Mouse (Mus musculus) kidney, adult 18-20 months (tissue): ENCODE results near the gene Ciita.

Experiments
- DNase-seq: peaks from one replicate; pipeline ENCODE4 v3.0.0; 2021

The Ciita gene

DNA sequence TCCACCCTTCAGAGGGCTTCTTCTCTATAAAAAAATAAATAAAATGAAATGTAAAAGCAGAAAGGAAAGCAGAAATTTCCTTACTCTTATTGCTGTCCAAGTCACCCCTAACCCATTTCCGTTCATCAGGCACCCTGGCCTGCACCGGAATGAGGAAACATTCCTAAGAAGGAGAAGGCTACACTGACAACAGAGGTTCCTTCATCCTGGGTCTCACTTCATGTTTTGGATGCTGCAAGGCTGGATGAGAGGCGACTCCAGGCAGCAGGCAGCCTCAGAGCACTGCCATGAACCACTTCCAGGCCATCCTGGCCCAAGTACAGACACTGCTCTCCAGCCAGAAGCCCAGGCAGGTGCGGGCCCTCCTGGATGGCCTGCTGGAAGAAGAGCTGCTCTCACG, at the start of gene Ciita:
TSS of gene Ciita (plus strand) at position 203 of the 400 bp plus-strand sequence.
- DNase-seq = no peak

DNA sequence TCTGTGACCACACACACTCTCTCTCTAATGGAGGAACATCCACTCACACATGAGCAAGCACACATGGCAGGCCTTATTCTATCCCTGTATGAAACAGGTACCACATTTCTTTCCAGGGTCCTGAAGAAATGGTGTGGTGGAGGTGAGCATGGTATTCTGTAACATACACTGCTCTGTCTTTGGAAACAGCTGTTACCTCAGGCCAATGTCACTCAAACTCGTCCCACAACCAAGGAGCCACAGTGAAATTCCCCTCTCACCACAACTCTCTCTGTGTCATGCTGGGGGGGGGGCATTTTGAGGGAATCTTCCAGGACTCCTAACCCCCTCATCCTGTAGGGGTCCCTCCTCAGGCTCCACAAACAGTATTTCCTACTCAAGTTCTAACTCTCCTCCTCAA, 47.9 kb upstream of the Ciita start:
- DNase-seq = no peak

DNA sequence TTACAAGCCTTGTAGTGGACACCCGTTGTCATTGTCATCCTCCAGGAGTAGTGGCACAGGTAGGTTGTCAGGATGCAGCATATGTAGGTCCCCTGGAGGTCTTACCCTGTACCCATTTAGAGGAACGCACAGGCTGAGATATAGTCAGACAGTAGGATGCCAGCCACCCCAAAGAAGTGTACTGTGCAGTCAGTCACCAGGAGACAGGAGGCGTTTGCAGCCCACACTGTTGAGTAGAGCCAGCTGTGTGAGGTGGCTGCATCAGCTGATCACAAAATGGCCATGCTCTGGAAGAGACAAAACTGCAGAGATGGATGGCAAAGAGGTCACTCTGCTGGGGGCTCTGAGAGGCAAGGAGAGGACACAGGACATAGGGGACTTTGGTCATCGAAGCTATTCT, 47.5 kb upstream of the Ciita start:
- DNase-seq = no peak

DNA sequence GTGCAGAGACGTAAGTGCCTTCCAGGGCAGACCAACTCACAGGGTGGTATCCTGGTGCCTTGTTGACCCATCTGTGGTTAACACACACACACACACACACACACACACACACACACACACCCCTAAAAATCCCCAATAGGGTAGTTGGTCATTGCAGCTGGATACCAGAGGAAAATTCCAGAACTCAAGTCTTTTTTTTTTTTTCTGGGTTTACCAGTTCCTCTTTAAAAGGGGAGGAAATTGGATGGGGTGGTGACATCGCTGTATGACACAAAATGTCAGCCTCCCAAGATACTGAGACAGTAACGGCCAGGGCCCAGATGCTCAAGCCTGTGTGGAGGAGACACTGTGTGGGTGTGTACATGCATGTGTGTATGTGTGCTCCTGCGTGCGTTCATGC, 46.5 kb upstream of the Ciita start:
- DNase-seq = no peak

DNA sequence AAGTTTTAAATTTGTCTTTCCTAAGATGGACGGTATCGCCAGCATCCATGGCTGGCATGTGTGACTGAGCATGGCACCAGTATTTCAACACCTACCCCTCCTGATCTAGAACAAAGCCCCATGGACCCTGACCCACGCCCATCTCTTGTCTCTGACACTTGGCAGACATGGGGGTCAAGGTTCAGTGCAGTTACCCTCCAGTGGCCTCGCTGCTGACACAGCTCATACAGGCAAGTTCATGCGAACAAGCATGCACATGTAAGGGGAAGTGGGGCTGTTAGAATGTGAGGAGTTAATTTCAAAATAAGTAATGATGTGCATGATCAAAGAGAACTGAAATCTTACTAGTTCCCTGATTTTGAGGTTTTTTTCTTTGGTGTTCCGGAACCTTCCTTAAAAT, 43.7 kb upstream of the Ciita start:
- DNase-seq = peak; percentile 45

DNA sequence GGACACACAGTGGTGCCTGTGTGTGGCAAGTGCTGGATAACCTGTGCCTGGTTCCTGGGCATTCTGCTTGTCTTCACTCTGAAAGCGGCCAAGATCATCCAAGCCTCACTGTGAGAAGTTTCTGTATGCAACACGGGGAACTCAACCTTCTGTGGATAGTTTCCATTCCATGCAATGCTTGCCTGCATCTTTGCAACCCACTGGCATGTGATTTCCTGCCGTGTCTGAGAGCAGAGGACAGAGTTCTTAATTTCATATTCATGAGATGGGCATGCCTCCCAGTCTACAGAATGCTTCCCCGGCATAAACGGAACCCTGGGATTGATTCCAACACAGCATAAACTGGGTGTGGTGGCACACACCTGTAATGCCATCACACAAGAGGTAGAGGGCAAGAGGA, 41.8 kb upstream of the Ciita start:
- DNase-seq = peak; percentile 21

DNA sequence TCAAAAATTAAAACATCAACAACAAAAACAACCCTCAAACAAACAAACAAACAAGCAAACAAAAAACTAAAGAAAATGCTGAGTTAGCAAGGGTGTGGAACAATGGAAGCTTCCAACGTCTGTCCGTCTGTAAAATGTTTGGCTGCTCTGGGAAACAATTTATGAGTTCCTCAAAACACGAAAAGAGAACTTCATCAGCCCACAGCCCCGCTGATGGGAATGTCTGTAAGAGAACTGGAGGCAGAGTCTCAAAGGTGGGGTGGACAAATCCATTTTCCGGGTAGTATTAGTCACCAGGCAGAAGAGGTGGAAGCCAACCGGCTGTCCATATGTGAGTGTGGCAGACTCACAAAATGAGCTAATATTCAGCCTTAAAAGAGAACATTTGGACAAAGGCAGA, 38.5 kb upstream of the Ciita start:
- DNase-seq = no peak

DNA sequence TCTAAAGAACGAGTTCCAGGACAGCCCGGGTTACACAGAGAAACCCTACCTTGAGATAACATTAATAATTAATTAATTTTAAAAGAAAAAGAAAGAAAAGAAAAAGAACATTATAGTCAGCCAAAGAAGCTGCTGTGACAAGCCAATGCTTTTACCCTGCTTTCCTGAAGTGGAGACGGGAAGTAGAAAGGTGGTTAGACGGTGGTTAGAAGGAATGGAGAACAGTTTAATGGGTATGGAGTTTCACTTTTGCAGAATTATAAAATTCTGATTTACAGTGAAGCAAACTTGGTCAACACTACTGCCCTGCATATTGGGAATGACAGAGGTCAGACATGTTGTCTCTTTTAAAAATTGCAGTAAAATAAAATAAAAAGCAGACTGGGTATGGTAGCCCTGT, 38.1 kb upstream of the Ciita start:
- no peak for DNase-seq

DNA sequence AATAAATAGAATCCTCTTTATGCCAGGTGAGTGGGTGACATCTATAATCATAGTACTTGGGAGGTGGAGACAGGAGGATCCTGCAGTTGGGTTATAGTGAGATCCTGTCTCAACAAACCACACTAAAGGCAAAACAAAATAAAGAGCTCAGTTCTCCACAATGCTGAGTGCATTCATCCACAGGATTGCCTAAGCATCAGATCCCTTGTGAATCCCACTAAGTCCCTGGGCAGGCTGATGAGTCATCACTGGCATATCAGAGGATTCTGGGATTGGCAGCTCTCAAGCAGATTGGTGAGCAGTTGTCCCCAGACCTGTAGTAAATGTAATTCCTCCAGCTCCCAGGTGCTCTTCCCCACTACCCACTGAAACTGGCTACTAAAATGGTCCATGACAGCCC, 36.1 kb upstream of the Ciita start:
- DNase-seq = no peak

DNA sequence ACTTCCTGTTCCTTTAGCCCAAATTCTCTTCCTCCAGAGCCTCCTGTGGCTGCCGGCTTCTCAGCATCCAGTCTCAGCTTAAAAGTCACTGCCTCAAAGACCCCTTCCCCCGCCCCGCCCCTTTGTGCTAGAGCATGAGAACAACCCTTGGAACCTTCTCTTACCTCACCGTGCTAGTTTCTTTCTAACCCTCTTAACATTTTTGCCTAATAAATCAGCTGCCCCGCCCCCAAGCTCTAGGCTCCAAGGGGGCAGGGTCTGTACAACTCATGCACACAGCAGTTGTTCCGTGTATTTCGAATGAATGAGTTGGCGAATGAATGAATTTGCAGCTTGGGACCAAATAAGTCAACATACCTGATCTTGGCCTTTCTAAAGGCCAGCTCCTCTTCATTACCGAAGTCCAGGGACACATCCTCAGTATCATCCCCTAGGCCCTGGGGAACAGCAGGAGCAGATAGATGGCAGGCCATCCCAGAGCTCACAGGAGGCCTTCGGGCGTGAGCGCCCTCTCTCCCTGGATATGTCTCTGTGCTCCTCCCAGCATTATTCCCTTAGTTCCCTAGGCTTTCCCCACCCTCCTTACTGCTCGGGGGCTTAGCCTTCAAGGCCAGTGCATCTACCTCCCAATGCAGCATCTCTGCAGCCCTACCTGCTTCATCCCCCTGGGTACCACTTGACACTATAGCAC, 33.1 kb upstream of the Ciita start:
- DNase-seq = no peak

DNA sequence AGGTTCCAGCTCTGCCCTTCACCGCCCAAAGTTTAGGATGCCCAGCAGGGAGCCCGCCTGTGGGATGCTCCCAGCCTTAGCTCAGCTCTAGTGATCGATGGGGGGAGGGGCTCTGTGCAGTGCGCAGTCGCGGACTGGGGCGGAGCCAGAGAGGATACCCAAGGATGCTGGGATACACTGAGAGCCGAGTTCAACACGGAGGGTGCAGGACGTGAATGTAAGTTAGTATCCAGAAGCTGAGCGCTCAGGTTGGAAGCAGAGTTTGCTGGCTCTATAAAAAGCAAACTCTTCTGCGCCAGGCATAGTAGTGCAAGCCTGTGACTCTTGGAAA, 32.6 kb upstream of the Ciita start, which contains the start of gene Tvp23a:
TSS of gene Tvp23a (minus strand) at position 99 of the 331 bp plus-strand sequence.
- no peak for DNase-seq

DNA sequence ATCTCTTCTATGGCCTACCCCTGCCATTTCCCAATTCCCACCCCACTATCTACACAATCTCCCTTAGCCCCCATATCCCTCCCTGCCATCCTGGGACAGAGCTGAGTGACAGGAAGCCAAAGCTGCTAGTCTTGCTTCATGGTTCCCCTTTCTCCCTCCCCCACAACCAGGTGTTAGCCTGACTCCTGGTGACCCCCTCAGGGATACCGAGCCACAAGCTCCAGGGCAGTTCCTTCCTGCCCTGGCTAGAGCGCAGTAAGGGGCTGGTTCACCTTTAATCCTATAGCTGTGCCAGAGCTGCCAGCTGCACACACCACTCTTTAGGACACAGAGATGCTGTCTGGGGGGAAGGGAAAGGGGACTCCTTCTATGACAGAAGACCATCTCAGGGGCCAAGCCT, 32.1 kb upstream of the Ciita start:
- no peak for DNase-seq

DNA sequence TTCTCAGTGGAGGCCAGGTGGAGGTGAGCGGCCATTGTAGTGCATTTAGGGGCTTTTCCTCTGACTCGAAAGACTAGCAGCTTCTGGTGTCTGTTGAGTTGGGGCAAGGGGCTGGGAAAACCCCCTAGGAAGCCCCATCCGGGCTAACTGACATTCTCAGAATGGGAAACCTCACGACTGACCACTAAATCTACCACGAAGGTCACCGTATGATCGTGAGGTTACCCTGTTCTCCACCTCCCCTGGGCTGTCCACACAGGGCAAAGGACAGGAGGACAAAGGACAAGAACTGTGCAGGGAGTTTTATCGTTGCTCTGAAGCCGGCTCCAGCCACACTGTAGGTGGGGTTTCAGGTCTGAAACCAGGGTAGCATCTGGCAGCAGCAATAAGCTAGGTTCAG, 30.9 kb upstream of the Ciita start:
- peak; percentile 44 for DNase-seq

DNA sequence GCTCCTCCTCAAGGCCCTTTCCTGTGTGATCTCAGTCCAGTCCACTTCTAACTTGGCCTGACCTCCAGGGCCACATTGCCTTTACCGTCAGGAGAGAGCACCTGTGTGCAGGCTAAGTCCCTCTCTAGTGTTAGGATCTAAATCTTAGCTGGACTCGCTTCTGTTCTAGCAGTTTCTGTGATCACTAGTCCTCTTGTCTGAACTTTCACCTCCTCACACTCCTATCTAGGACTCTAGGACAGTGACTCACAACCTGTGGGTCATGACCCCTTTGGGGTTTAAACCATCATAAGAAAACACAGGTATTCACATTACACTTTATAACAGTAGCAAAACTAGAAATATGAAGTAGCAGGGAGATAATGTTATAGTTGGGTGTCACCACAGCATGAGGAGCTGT, 28.0 kb upstream of the Ciita start:
- no peak for DNase-seq

DNA sequence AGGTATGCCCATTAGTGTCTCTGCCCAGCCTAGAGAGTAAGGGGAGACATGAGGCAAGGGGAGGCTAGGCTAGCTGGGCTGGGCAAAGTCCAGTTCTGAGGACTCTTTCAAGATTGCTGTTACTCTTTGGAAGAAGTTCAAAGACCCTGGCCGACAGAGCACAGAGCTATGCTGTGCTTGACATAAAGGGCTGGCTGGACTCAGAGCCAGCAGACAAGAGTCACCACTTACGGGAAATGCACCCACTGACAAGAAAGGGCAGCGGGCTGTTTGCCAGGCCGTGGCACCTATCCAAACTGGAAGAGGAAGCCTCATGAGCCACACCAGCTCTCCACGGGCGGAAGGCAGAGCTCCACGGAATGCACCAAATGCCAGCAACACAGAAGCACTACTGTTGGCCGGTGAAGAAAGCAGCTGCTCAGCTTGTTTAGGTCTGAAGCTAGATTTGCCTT, 27.4 kb upstream of the Ciita start:
- peak; percentile 90 for DNase-seq

DNA sequence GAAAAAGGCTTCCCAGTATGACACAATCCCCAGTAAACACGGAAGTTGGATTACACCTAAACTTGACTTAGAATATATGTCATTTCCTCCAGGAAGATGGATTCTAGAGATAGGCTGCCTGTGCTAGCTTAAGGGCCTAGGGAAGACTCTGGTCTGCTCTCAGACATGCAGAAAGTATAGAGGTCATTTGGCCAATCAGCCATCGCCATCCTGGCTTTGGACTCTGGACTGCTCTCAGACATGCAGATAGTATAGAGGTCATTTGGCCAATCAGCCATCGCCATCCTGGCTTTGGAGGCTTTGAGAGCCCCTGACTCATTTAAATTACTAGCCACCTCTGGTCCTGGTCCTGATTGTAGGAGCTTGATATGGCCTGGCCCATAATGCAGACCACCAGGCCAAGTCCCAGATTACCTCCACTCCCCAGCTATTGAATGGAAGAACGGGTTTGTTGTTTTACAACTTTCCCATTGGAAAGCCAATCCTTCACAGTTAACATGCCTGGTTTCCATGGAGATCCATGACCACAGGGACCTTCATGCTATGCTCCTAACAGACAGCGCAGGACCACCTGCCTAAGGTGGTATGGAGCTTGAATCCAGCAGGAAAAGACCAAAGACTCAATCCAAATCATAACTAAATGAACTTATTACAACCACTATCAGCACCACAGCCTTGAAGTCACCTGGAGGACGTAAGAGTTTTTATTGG, 25.8 kb upstream of the Ciita start:
- no peak for DNase-seq

DNA sequence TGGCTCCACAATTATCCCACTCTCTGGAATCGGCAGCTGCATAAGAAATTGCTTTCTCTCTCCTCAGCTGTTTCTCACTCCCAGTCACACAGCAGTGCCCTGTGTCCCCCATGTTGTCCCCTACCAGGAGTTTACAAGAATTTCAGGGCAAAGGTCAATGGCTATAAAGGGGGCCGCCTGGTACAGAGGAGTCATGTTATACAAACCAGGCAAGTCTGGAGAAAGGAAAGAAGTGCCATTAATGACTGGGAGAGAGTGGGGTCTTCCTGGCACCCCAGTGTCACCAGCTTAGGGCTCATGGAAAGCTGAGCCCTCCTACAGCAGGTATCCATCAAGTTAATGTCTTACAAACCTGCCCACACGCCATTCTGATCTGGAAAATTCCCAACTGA, 25.3 kb upstream of the Ciita start:
- DNase-seq = no peak

DNA sequence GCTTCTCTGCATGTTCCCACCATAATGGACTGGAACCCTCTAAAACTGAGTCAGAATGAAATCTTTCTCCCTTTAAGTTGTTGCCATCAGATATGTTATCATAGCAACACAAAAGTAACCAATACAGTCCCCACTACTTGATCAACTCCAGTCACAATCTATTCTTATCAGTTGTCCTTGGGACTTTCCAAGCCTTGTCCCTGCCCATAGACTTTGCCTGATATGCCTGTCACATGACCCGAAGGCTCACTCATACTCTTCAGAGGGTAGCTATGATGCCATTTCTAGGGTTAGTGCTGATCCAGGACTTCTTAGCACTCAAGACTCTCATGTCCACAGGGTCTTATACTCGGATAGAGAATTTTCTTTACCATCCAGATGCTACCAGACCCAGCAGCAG, 19.7 kb upstream of the Ciita start:
- no peak for DNase-seq

DNA sequence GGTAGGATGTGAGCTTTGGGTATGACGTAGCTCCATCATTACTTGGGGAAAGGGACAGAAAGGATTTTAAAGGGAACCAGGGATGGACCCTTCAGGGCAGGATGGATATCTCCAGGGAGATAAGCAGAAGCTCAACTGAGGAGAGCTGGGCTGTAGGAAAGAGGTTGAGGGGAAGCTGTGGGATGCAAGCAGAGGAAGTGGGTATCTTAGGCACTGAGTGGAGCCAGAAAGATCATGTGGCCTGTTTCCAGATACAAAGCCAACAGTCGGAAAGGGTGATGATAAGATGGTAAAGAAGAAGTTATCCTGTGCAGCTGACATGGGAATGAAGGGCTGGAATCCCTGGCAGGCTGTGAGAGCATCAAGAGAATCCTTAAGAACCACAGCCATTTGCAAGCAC, 18.7 kb upstream of the Ciita start:
- no peak for DNase-seq

DNA sequence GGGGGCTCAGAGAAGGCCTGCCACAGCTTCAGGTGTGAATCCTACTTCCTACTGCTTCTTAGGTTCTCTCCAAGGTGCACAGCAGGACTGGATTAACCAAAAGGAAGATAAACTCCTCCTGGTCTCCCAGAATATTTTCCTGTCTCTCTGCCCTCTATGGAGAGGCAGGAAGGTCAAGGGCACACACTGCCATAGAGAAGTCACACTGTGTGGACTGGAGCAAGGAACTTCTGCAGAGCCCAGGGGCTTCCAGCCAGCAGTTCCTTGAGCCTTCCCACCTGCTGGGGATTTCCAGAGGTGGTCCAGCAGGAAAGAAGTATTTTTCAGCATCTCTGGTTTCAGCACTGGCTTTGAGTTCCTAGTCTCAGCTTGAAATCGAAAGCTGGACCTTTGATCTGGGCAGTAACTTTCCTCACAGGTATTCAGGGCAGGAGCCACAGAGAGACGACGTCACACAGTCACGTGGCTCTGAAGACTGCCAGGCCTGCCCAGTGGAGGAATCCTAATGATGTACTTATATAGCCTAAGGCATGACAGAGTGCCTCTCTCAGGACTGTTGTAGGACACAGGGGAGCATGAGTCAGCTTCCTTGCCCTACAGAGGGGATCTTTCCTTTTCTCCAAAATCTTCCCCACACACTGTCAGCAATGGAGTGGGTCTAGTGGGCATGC, 14.7 kb upstream of the Ciita start:
- DNase-seq = peak; percentile 49

DNA sequence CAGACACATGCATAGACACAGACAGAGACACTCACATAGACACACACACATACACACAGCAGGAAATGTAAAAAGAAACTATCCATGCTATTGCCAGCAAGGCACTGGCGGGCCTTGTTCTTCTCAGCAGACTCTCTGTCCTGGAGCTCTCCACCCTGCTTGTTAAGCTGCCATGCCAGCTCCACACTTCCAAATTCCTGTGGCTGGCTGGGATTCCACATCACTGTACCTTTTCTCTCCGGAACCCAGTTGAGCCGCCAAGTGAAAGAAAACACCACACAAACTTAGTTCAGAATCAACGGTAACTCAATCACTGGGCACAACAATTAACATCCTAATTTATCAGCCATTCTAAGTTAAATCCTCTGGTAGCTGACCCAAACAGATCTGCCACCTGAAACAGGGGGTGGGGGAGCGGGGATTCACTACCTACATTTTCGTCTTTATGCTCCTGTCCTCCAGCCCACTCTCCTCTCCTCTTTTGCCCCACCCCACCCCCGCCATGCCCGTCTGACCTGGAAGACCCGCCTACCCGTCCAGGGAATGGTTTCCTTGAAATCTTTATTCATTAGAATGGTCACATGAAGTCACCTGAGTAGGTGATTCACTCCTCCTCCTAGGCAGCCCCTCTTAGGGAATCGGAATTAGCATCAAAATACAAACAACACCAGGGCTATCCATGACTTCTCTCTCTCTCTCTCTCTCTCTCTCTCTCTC, 12.3 kb upstream of the Ciita start:
- DNase-seq = no peak

DNA sequence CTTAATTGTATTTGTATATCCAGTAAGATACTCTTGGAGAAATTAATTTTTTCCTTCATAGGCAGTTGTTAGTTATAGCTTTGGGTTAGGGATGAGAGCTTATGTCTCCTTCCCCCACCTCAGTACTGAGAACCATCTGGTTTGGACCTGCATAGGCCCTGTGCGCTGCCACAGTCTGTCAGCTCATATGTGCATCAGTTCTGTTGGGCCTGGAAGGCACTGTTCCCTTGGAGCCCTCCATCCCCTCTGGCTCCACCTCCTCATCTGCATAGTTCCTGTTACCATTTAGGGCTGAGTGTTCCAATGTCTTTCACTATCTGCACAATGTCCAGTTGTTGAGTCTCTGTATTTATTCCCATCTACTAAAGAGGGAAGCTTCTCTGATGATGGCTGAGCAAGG, 11.7 kb upstream of the Ciita start:
- no peak for DNase-seq

DNA sequence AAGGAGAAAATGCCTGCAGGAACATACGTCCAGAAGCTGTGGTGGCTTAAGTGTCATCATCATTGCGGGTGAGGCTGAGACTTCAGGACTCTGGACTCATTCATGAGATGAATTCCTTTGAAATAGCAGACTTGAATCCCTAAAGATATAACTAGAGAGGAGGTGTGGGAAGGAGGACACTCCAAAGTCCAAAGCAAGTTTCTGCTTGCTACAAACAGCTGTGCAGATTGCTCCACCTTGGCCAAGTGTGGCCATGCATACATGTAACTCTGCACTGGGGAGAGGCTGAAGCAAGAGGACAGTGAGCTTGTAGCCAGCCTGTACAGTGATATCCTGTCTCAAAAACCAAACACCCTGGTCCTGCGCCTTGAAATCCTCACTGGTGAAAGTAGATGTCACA, 7.9 kb upstream of the Ciita start:
- DNase-seq = peak; percentile 23

DNA sequence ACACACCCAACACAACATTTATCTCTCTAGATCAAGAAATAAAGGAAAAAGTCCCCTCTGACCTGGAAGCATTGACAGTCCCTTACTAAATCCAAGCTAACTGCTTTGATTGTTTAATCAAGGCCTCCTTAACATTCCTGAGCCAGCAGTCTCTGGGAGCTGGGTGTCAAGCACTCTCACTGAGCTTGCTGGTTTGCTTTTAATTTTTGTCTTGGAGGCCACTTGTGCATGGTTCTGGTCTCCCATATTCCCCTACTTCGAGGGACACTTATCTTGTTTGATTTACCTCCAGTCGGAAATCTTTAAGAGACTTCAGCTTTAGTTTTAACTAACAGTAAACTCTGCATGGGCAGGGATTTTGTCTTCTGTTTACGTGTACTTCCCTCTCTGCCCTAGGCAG, 4.9 kb upstream of the Ciita start:
- DNase-seq = no peak
